Mouse (Mus musculus): ENCODE results near the gene Srr.

Srr gene

DNA sequence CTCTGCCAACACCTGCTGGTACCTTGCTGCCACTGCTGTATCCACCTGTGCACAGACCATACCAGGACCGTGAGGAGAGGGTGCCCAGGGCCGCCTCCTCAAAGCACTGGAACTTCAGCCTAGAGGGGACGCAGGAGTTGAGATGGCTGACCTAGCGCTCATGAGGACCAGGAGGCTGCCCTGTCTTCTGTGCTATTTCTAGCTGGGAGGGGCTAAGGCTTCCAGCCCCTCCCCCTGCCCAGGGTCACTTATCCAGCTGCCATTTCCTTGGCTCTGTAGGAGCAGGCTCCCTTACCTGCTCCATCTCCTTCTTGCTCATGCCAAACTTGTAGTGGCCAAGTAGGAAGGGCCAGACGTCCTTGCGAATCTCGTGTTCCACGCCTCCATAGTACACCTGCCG, 68.0 kb downstream of the Srr start:
- no peak for DNase-seq

Data from lung, postnatal 36 days (tissue).